Mouse (Mus musculus): ENCODE measurements around the gene Pithd1. TPM values are rescaled to one million over a fixed set of nuclear protein-coding genes. Genes with fewer than 3 reads are reported as not detected.

The Pithd1 gene
- polyA plus RNA-seq, 1 experiment from 2014 or later, result 60.6 TPM

Other genes starting within 250 kb of the Pithd1 start
- gene Myom3, start 227.5 kb downstream of the Pithd1 start, polyA plus RNA-seq (2014; fragmentation: Nextera tagmentation; extraction: Ambion mirVana), result 0.22 and 0.25 TPM in 2 replicates
- gene Srsf10, start 131.5 kb downstream of the Pithd1 start, polyA plus RNA-seq (2014; fragmentation: Nextera tagmentation; extraction: Ambion mirVana), result 390 and 420 TPM in 2 replicates
- 213 and 226 TPM in 2 replicates for gene Pnrc2, start 113.4 kb downstream of the Pithd1 start, polyA plus RNA-seq (2014; fragmentation: Nextera tagmentation; extraction: Ambion mirVana)
- gene Cnr2, start 91.9 kb downstream of the Pithd1 start, polyA plus RNA-seq (2014; fragmentation: Nextera tagmentation; extraction: Ambion mirVana), result 0.08 and 0.47 TPM in 2 replicates
- gene Fuca1, start 66.5 kb downstream of the Pithd1 start, polyA plus RNA-seq (2014; fragmentation: Nextera tagmentation; extraction: Ambion mirVana), result 44.5 and 50.4 TPM in 2 replicates
- 54.0 and 60.7 TPM in 2 replicates for gene Hmgcl, start 40.8 kb downstream of the Pithd1 start, polyA plus RNA-seq (2014; fragmentation: Nextera tagmentation; extraction: Ambion mirVana)
- 27.9 and 28.1 TPM in 2 replicates for gene Gale, start 23.5 kb downstream of the Pithd1 start, polyA plus RNA-seq (2014; fragmentation: Nextera tagmentation; extraction: Ambion mirVana)
- gene Lypla2, start 14.6 kb downstream of the Pithd1 start, polyA plus RNA-seq (2014; fragmentation: Nextera tagmentation; extraction: Ambion mirVana), result 143 and 150 TPM in 2 replicates
- 38.2 and 42.8 TPM in 2 replicates for gene Eloa, start 34.5 kb upstream of the Pithd1 start, polyA plus RNA-seq (2014; fragmentation: Nextera tagmentation; extraction: Ambion mirVana)
- gene Rpl11, start 66.2 kb upstream of the Pithd1 start, polyA plus RNA-seq (2014; fragmentation: Nextera tagmentation; extraction: Ambion mirVana), result 350 and 354 TPM in 2 replicates
- 453 and 482 TPM in 2 replicates for gene Id3, start 156.2 kb upstream of the Pithd1 start, polyA plus RNA-seq (2014; fragmentation: Nextera tagmentation; extraction: Ambion mirVana)
- gene E2f2, start 185.1 kb upstream of the Pithd1 start, polyA plus RNA-seq (2014; fragmentation: Nextera tagmentation; extraction: Ambion mirVana), result 5.5 and 6.2 TPM in 2 replicates
- gene Asap3, start 219.1 kb upstream of the Pithd1 start, polyA plus RNA-seq (2014; fragmentation: Nextera tagmentation; extraction: Ambion mirVana), result 2.5 and 3.3 TPM in 2 replicates

All from hindbrain, embryonic 11.5 days (tissue).